Mouse (Mus musculus) central nervous system, embryonic 11.5 days (tissue): ENCODE data around the gene Lhfpl1. TPM values are rescaled to one million over a fixed set of nuclear protein-coding genes. Genes with fewer than 3 reads are reported as not detected.

Source experiments
- polyA plus RNA-seq: library from polyadenylated mRNA; depleted of rRNA; stranded (reverse); fragments of >200 nt; gene quantifications from 2 replicates; pipeline ENCODE4 v1.2.3, GENCODE M21; 2012; rRNA removed

Lhfpl1 gene
- 0.13 and 1.1 TPM in 2 replicates for polyA plus RNA-seq

GRCm38 (mm10) chrX:145348377-145349203, at the start of gene Lhfpl1:
Lhfpl1 (minus strand) TSS chrX:145349089.

Other genes with a start within 250 kb of the Lhfpl1 start
- 16.3 and 53.8 TPM in 2 replicates for gene Amot, start 156.1 kb upstream of the Lhfpl1 start, polyA plus RNA-seq